ENCODE assay signal across 15 mouse cellular contexts in genomic region chr12:105498423-105498822, GRCm38 (mm10). TPM values are rescaled to one million over a fixed set of nuclear protein-coding genes. Genes with fewer than 3 reads are reported as not detected.
A peak's percentile ranks its signal among the peaks of the same experiment; 100 is the strongest.
DNase-seq lines count a peak whose midpoint lies in the region; ATAC-seq and TF ChIP-seq lines count a peak whose summit lies in the region.
"Had no signal": no experiment of that assay in that cellular context is flagged by ENCODE, and none has a peak within 500 bp of the region (broad histone marks: within the 10 kb centered on the region; RNA-seq: fewer than 3 reads in every experiment).

No protein-coding gene starts in this region.

- no peaks in the 10 kb centered on the region for H3K9me3 ChIP-seq in lung, embryonic 14.5 days (ENCODE audit: low read depth, low read length)
- H3K9me3 ChIP-seq in neural tube, embryonic 14.5 days (ENCODE audit: control insufficient read depth, low read length), result no peaks in the 10 kb centered on the region
- no peaks in the 10 kb centered on the region for H3K9me3 ChIP-seq in neural tube, embryonic 15.5 days (replicated peaks)
- H3K9me3 ChIP-seq: forebrain, embryonic 15.5 days; heart, embryonic 15.5 days; limb, embryonic 12.5 days; liver, embryonic 15.5 days; megakaryocyte, embryonic 14.5 days had no signal

- no peak for TF ChIP-seq CTCF in gastrocnemius, adult 2 months (IDR thresholded peaks at IDR 0.05)
- no peak for TF ChIP-seq CTCF in lung, embryonic 14.5 days (IDR thresholded peaks at IDR 0.05; ENCODE audit: low read depth)
- no peak for TF ChIP-seq CTCF in layer of hippocampus, adult 2 months (conservative IDR thresholded peaks at IDR 0.05)

- H3K4me1 ChIP-seq in lung, embryonic 14.5 days (ENCODE audit: insufficient read depth), result no peaks in the 10 kb centered on the region
- H3K4me1 ChIP-seq in neural tube, embryonic 14.5 days (ENCODE audit: control insufficient read depth, insufficient read depth, low read length), result no peaks in the 10 kb centered on the region
- peaks cover 12% of the 10 kb centered on the region for H3K4me1 ChIP-seq in neural tube, embryonic 15.5 days
- H3K4me1 ChIP-seq: forebrain, embryonic 15.5 days; liver, embryonic 15.5 days; megakaryocyte, embryonic 14.5 days had no signal

- H3K36me3 ChIP-seq in lung, embryonic 14.5 days (ENCODE audit: insufficient read depth), result no peaks in the 10 kb centered on the region
- H3K36me3 ChIP-seq in neural tube, embryonic 14.5 days (ENCODE audit: control insufficient read depth, insufficient read depth, low read length), result no peaks in the 10 kb centered on the region
- no peaks in the 10 kb centered on the region for H3K36me3 ChIP-seq in neural tube, embryonic 15.5 days
- H3K36me3 ChIP-seq: forebrain, embryonic 15.5 days; heart, embryonic 15.5 days; limb, embryonic 12.5 days; liver, embryonic 15.5 days had no signal

- ATAC-seq in lung, embryonic 14.5 days (ENCODE audit: insufficient read depth), result peak; percentile 41; the same call in 1 of the 2 replicates
- ATAC-seq in neural tube, embryonic 14.5 days (ENCODE audit: low read depth), result peak; percentile 1; the same call in 1 of the 2 replicates
- ATAC-seq in neural tube, embryonic 15.5 days (ENCODE audit: low FRiP score), result no peak

- H3K4me3 ChIP-seq in gastrocnemius, adult 2 months, result no peak overlapping the region
- no peak overlapping the region for H3K4me3 ChIP-seq in lung, embryonic 14.5 days (ENCODE audit: low read depth, low read length)
- no peak overlapping the region for H3K4me3 ChIP-seq in neural tube, embryonic 14.5 days (ENCODE audit: low read depth, low read length)
- no peak overlapping the region for H3K4me3 ChIP-seq in neural tube, embryonic 15.5 days (replicated peaks)
- no peak overlapping the region for H3K4me3 ChIP-seq in layer of hippocampus, adult 2 months
- H3K4me3 ChIP-seq: erythroblast, embryonic 14.5 days; forebrain, embryonic 15.5 days; heart, embryonic 15.5 days; limb, embryonic 12.5 days; liver, embryonic 15.5 days; megakaryocyte, embryonic 14.5 days had no signal

- intact Hi-C loops in gastrocnemius, adult 2 months (cut with DNase I), result loop anchor here (1.0 to 5.0 kb wide), 2 partner anchors 87 to 229 kb away; no protein-coding TSS in a partner anchor

- no peak overlapping the region for H3K4me2 ChIP-seq in lung, embryonic 14.5 days
- H3K4me2 ChIP-seq in neural tube, embryonic 14.5 days (ENCODE audit: low read depth, low read length), result no peak overlapping the region
- H3K4me2 ChIP-seq in neural tube, embryonic 15.5 days, result no peak overlapping the region
- H3K4me2 ChIP-seq: forebrain, embryonic 15.5 days; heart, embryonic 15.5 days; limb, embryonic 12.5 days; liver, embryonic 15.5 days had no signal

- peak; percentile 8 for DNase-seq in gastrocnemius, adult 2 months
- DNase-seq in gastrocnemius, postnatal 25 days, result no peak
- DNase-seq in lung, embryonic 14.5 days, result no peak
- no peak for DNase-seq in lung, postnatal 36 days
- DNase-seq in adrenal gland, postnatal 4 days (ENCODE audit: low spot score in 2 of 2), result no peak
- no peak for DNase-seq in layer of hippocampus, adult 2 months (ENCODE audit: low spot score in 2 of 2)

- H3K9ac ChIP-seq in lung, embryonic 14.5 days, result no peak overlapping the region
- no peak overlapping the region for H3K9ac ChIP-seq in neural tube, embryonic 14.5 days (replicated peaks; ENCODE audit: low read depth, low read length)
- H3K9ac ChIP-seq in neural tube, embryonic 15.5 days (replicated peaks), result no peak overlapping the region
- H3K9ac ChIP-seq: forebrain, embryonic 15.5 days; heart, embryonic 15.5 days; limb, embryonic 12.5 days; liver, embryonic 15.5 days had no signal

- H3K27me3 ChIP-seq in lung, embryonic 14.5 days (ENCODE audit: insufficient read depth, low read length), result no peaks in the 10 kb centered on the region
- H3K27me3 ChIP-seq in neural tube, embryonic 14.5 days (ENCODE audit: control insufficient read depth, insufficient read depth, low read length), result no peaks in the 10 kb centered on the region
- H3K27me3 ChIP-seq in neural tube, embryonic 15.5 days (replicated peaks), result no peaks in the 10 kb centered on the region; the same call in 1 of the 2 replicates
- H3K27me3 ChIP-seq: forebrain, embryonic 15.5 days; limb, embryonic 12.5 days had no signal

- WGBS in lung, embryonic 14.5 days, result 78% methylated on average over 7 of the region's 7 CpGs
- 83% methylated on average over 7 of the region's 7 CpGs for WGBS in neural tube, embryonic 14.5 days
- 81% methylated on average over 7 of the region's 7 CpGs for WGBS in neural tube, embryonic 15.5 days

- no peak overlapping the region for H3K27ac ChIP-seq in gastrocnemius, adult 2 months
- no peak overlapping the region for H3K27ac ChIP-seq in lung, embryonic 14.5 days (ENCODE audit: low read depth)
- H3K27ac ChIP-seq in neural tube, embryonic 14.5 days (ENCODE audit: low read depth, low read length), result no peak overlapping the region
- H3K27ac ChIP-seq in neural tube, embryonic 15.5 days (replicated peaks), result no peak overlapping the region
- H3K27ac ChIP-seq in layer of hippocampus, adult 2 months, result no peak overlapping the region
- H3K27ac ChIP-seq: forebrain, embryonic 15.5 days; heart, embryonic 15.5 days; limb, embryonic 12.5 days; liver, embryonic 15.5 days had no signal

RNA-seq across cellular contexts. Expression of gene D430019H16Rik, which starts 44.8 kb away (rescaled TPM):
- total RNA-seq in gastrocnemius, adult 2 months (2021), result under 1 TPM; 0.22 to 0.26 TPM
- total RNA-seq in gastrocnemius, postnatal 25 days (2021), result under 1 TPM; 0.43 to 0.46 TPM
- 2.3 and 3.0 TPM in 2 replicates for polyA plus RNA-seq in lung, embryonic 14.5 days (2014; fragmentation: Nextera tagmentation; extraction: Ambion mirVana)
- polyA plus RNA-seq in neural tube, embryonic 14.5 days (2014; fragmentation: Nextera tagmentation; extraction: Ambion mirVana), result 20.2 and 30.4 TPM in 2 replicates
- polyA plus RNA-seq in neural tube, embryonic 15.5 days (2015; fragmentation: Nextera tagmentation; extraction: Ambion mirVana), result 9.2 and 11.3 TPM in 2 replicates
- 10 to 100 TPM; 14.6 to 16.0 TPM for total RNA-seq in adrenal gland, postnatal 4 days (2021)
- total RNA-seq in layer of hippocampus, adult 2 months (2021), result 100 to 1,000 TPM; 115 to 116 TPM
- total RNA-seq: hematopoietic stem cell, adult 5-6 weeks had no signal
- polyA plus RNA-seq: erythroblast, embryonic 14.5 days had no signal

Comparison
In these comparisons a context has a peak if more than half of its experiments do, and no peak if none do; other contexts are left out.
1. RNA of gene D430019H16Rik, which starts 44.8 kb away (total RNA-seq): 115 to 116 TPM in layer of hippocampus, adult 2 months and 14.6 to 16.0 TPM in adrenal gland, postnatal 4 days; 0.43 to 0.46 TPM in gastrocnemius, postnatal 25 days and 0.22 to 0.26 TPM in gastrocnemius, adult 2 months; every median in the first group is over 10 times any median in the second.